Mouse (Mus musculus): ENCODE results near the gene Cntn1. TPM values are rescaled to one million over a fixed set of nuclear protein-coding genes. Genes with fewer than 3 reads are reported as not detected.

Cntn1 gene
- total RNA-seq, 4 experiments from 2014 or later: 285 to 319 (median 299) TPM

Other genes with a start within 250 kb of the Cntn1 start
- not detected for gene Smgc, start 212.9 kb upstream of the Cntn1 start, total RNA-seq (2022)